Mouse (Mus musculus) mesoderm, embryonic 11.5 days (tissue): Measurements from ENCODE around the gene Ttyh2.

Experiments used
- DNase-seq: peaks from one replicate; pipeline ENCODE4 v3.0.0-alpha.2; 2012; ENCODE audit warnings: low read depth, low spot score

Ttyh2 gene

GRCm38 (mm10) chr11:114747564-114748138 lies 72.4 kb downstream of the Ttyh2 start:
- no peak for DNase-seq

GRCm38 (mm10) chr11:114764820-114765818 lies 89.9 kb downstream of the Ttyh2 start, which contains the start of gene Kif19a:
Kif19a (plus strand) TSS chr11:114765388.
- peak; percentile 77 for DNase-seq

GRCm38 (mm10) chr11:114769911-114770310 lies 94.7 kb downstream of the Ttyh2 start:
- DNase-seq, result no peak
